Mouse (Mus musculus): Measurements from ENCODE around the gene Rnf167. TPM values are rescaled to one million over a fixed set of nuclear protein-coding genes. Genes with fewer than 3 reads are reported as not detected.

Gene Rnf167
- polyA plus RNA-seq, 1 experiment from 2014 or later = 118 TPM

GRCm38 (mm10) chr11:70655571-70656455, 8.8 kb downstream of the Rnf167 start:
- peak; percentile 38; the same call in 1 of the 2 replicates for ATAC-seq (ENCODE audit: insufficient number of reproducible peaks, insufficient read depth, low FRiP score, low read depth)
- peaks cover 17% of the 10 kb centered on the region for H3K36me3 ChIP-seq (ENCODE audit: control insufficient read depth, insufficient read depth, low read length)
- H3K27me3 ChIP-seq (ENCODE audit: control insufficient read depth, insufficient read depth, low read length) = no peaks in the 10 kb centered on the region
- WGBS = under 1% methylated on average over 61 of the region's 61 CpGs
- peaks cover 33% of the 10 kb centered on the region for H3K4me1 ChIP-seq (ENCODE audit: control insufficient read depth, insufficient read depth, low read length)
- H3K9me3 ChIP-seq (ENCODE audit: control insufficient read depth, low read depth, low read length) = no peaks in the 10 kb centered on the region
- H3K4me2 ChIP-seq (replicated peaks; ENCODE audit: low read depth, low read length) = peak overlapping the region; percentile 85
- peak overlapping the region; percentile 100 for H3K4me3 ChIP-seq (ENCODE audit: low read depth, low read length)
- peak overlapping the region; percentile 99 for H3K27ac ChIP-seq (ENCODE audit: low read length)
- peak overlapping the region; percentile 98 for H3K9ac ChIP-seq (replicated peaks; ENCODE audit: low read depth, low read length)

- Histone ChIP-seq H3K27me3 (ENCODE audit: control insufficient read depth, insufficient read depth, low read length) (no peaks in the 10 kb centered on the region), H3K4me1 (ENCODE audit: control insufficient read depth, insufficient read depth, low read length) (peaks cover 28% of the 10 kb centered on the region), H3K4me3 (ENCODE audit: low read depth, low read length) (peak overlapping the region; percentile 100), H3K36me3 (ENCODE audit: control insufficient read depth, insufficient read depth, low read length) (peaks cover 10% of the 10 kb centered on the region; the same call in 1 of the 2 replicates), H3K9me3 (ENCODE audit: control insufficient read depth, low read depth, low read length) (no peaks in the 10 kb centered on the region), H3K9ac (replicated peaks; ENCODE audit: low read depth, low read length) (peak overlapping the region; percentile 98), H3K27ac (ENCODE audit: low read length) (peak overlapping the region; percentile 99), H3K4me2 (replicated peaks; ENCODE audit: low read depth, low read length) (peak overlapping the region; percentile 85)
- WGBS = 7% methylated on average over 16 of the region's 16 CpGs
- no peak for ATAC-seq (ENCODE audit: insufficient number of reproducible peaks, insufficient read depth, low FRiP score, low read depth)
Observed at GRCm38 (mm10) chr11:70656456-70656927, 9.5 kb downstream of the Rnf167 start.

- WGBS = 9% methylated on average over 3 of the region's 3 CpGs
- H3K27ac ChIP-seq (ENCODE audit: low read length) = peak within 1 kb of the TSS; percentile 99
- peaks cover 7% of the 10 kb centered on the region; the same call in 1 of the 2 replicates for H3K36me3 ChIP-seq (ENCODE audit: control insufficient read depth, insufficient read depth, low read length)
- no peaks in the 10 kb centered on the region for H3K9me3 ChIP-seq (ENCODE audit: control insufficient read depth, low read depth, low read length)
- no peak for ATAC-seq (ENCODE audit: insufficient number of reproducible peaks, insufficient read depth, low FRiP score, low read depth)
- H3K4me3 ChIP-seq (ENCODE audit: low read depth, low read length) = peak within 1 kb of the TSS; percentile 100
- H3K27me3 ChIP-seq (ENCODE audit: control insufficient read depth, insufficient read depth, low read length) = no peaks in the 10 kb centered on the region
- H3K9ac ChIP-seq (replicated peaks; ENCODE audit: low read depth, low read length) = peak within 1 kb of the TSS; percentile 98
- peaks cover 24% of the 10 kb centered on the region for H3K4me1 ChIP-seq (ENCODE audit: control insufficient read depth, insufficient read depth, low read length)
- peak within 1 kb of the TSS; percentile 85 for H3K4me2 ChIP-seq (replicated peaks; ENCODE audit: low read depth, low read length)
Observed at GRCm38 (mm10) chr11:70656964-70657363, 9.9 kb downstream of the Rnf167 start, which contains the start of gene Eno3. Gene Eno3, plus strand, starts transcription at chr11:70657202.

DNA sequence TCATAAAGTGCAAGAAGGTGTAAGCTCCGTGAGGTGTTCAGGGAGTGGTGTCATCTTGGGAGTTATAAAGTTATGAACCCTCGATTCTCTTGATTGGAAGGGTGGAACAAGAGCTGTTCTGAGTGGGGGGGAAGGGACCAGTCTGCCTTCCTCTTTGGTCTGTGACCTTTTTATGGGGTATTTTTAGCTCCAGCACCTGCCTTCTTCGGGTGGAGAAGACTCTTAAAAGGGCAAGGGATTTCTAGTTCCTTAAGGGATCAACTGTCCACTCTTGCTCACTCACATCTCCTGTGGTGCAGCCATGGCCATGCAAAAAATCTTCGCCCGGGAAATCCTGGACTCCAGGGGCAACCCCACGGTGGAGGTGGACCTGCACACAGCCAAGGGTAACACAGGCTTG, 10.5 kb downstream of the Rnf167 start:
- Histone ChIP-seq H3K4me3 (ENCODE audit: low read depth, low read length) (no peak overlapping the region), H3K27ac (ENCODE audit: low read length) (no peak overlapping the region; the same call in 1 of the 2 replicates), H3K36me3 (ENCODE audit: control insufficient read depth, insufficient read depth, low read length) (peaks cover 7% of the 10 kb centered on the region), H3K27me3 (ENCODE audit: control insufficient read depth, insufficient read depth, low read length) (no peaks in the 10 kb centered on the region), H3K9ac (replicated peaks; ENCODE audit: low read depth, low read length) (no peak overlapping the region), H3K9me3 (ENCODE audit: control insufficient read depth, low read depth, low read length) (no peaks in the 10 kb centered on the region), H3K4me1 (ENCODE audit: control insufficient read depth, insufficient read depth, low read length) (peaks cover 18% of the 10 kb centered on the region), H3K4me2 (replicated peaks; ENCODE audit: low read depth, low read length) (no peak overlapping the region)
- WGBS = 42% methylated on average over 6 of the region's 6 CpGs
- no peak for ATAC-seq (ENCODE audit: insufficient number of reproducible peaks, insufficient read depth, low FRiP score, low read depth)

DNA sequence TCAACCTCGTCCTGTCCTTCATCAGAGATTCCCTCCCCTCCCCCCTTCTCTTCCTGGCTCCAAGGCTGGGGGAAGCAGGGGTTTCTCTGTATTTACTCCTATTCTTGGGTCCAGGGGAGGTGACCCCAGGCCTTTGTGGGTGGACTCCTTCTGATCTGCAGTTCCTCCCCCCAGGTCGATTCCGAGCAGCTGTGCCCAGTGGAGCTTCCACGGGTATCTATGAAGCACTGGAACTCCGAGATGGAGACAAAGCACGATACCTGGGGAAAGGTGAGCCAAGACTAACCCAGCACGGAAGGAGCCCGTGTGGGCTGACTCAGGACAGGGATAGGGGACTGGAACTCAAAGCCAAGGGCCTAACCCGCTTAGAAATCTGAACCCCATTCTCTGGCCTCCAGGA, 11.0 kb downstream of the Rnf167 start:
- Histone ChIP-seq H3K27me3 (ENCODE audit: control insufficient read depth, insufficient read depth, low read length) (no peaks in the 10 kb centered on the region), H3K36me3 (ENCODE audit: control insufficient read depth, insufficient read depth, low read length) (peaks cover 11% of the 10 kb centered on the region), H3K4me3 (ENCODE audit: low read depth, low read length) (no peak overlapping the region), H3K27ac (ENCODE audit: low read length) (no peak overlapping the region), H3K9me3 (ENCODE audit: control insufficient read depth, low read depth, low read length) (no peaks in the 10 kb centered on the region), H3K4me1 (ENCODE audit: control insufficient read depth, insufficient read depth, low read length) (peaks cover 14% of the 10 kb centered on the region), H3K4me2 (replicated peaks; ENCODE audit: low read depth, low read length) (no peak overlapping the region), H3K9ac (replicated peaks; ENCODE audit: low read depth, low read length) (no peak overlapping the region)
- WGBS = 48% methylated on average over 9 of the region's 9 CpGs
- ATAC-seq (ENCODE audit: insufficient number of reproducible peaks, insufficient read depth, low FRiP score, low read depth) = no peak

GRCm38 (mm10) chr11:70658521-70658920, 11.5 kb downstream of the Rnf167 start:
- WGBS = 77% methylated on average over 5 of the region's 5 CpGs

GRCm38 (mm10) chr11:70658942-70659341, 11.9 kb downstream of the Rnf167 start:
- H3K27ac ChIP-seq (ENCODE audit: low read length) = no peak overlapping the region
- H3K4me1 ChIP-seq (ENCODE audit: control insufficient read depth, insufficient read depth, low read length) = peaks cover 14% of the 10 kb centered on the region
- no peak overlapping the region for H3K4me3 ChIP-seq (ENCODE audit: low read depth, low read length)
- 62% methylated on average over 8 of the region's 8 CpGs for WGBS
- no peaks in the 10 kb centered on the region for H3K27me3 ChIP-seq (ENCODE audit: control insufficient read depth, insufficient read depth, low read length)
- peaks cover 19% of the 10 kb centered on the region for H3K36me3 ChIP-seq (ENCODE audit: control insufficient read depth, insufficient read depth, low read length)
- no peak overlapping the region for H3K4me2 ChIP-seq (replicated peaks; ENCODE audit: low read depth, low read length)
- no peak overlapping the region for H3K9ac ChIP-seq (replicated peaks; ENCODE audit: low read depth, low read length)
- H3K9me3 ChIP-seq (ENCODE audit: control insufficient read depth, low read depth, low read length) = no peaks in the 10 kb centered on the region
- ATAC-seq (ENCODE audit: insufficient number of reproducible peaks, insufficient read depth, low FRiP score, low read depth) = no peak

More at GRCm38 (mm10) chr11:70658521-70658920, 11.5 kb downstream of the Rnf167 start:
- ATAC-seq (ENCODE audit: insufficient number of reproducible peaks, insufficient read depth, low FRiP score, low read depth) = no peak
- no peak overlapping the region for H3K4me2 ChIP-seq (replicated peaks; ENCODE audit: low read depth, low read length)
- peaks cover 14% of the 10 kb centered on the region for H3K4me1 ChIP-seq (ENCODE audit: control insufficient read depth, insufficient read depth, low read length)
- no peak overlapping the region for H3K9ac ChIP-seq (replicated peaks; ENCODE audit: low read depth, low read length)
- no peak overlapping the region for H3K27ac ChIP-seq (ENCODE audit: low read length)
- no peak overlapping the region for H3K4me3 ChIP-seq (ENCODE audit: low read depth, low read length)
- H3K27me3 ChIP-seq (ENCODE audit: control insufficient read depth, insufficient read depth, low read length) = no peaks in the 10 kb centered on the region
- H3K9me3 ChIP-seq (ENCODE audit: control insufficient read depth, low read depth, low read length) = no peaks in the 10 kb centered on the region
- H3K36me3 ChIP-seq (ENCODE audit: control insufficient read depth, insufficient read depth, low read length) = peaks cover 15% of the 10 kb centered on the region

DNA sequence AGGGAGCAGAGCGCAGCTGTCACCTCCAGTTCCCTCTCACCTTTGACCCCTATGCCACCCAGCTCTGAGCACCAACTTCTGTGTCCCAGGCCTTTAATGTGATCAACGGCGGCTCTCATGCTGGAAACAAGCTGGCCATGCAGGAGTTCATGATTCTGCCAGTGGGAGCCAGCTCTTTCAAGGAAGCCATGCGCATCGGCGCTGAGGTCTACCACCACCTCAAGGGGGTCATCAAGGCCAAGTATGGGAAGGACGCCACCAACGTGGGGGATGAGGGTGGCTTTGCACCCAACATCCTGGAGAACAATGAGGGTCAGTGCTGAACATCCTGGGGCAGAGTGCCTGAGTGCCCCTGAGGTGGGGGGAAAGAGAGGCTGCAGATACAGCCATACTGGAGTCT, 13.5 kb downstream of the Rnf167 start:
- no peaks in the 10 kb centered on the region for H3K27me3 ChIP-seq (ENCODE audit: control insufficient read depth, insufficient read depth, low read length)
- H3K27ac ChIP-seq (ENCODE audit: low read length) = no peak overlapping the region
- no peak overlapping the region for H3K9ac ChIP-seq (replicated peaks; ENCODE audit: low read depth, low read length)
- peaks cover 14% of the 10 kb centered on the region for H3K4me1 ChIP-seq (ENCODE audit: control insufficient read depth, insufficient read depth, low read length)
- H3K9me3 ChIP-seq (ENCODE audit: control insufficient read depth, low read depth, low read length) = no peaks in the 10 kb centered on the region
- 83% methylated on average over 8 of the region's 8 CpGs for WGBS
- no peak overlapping the region for H3K4me3 ChIP-seq (ENCODE audit: low read depth, low read length)
- no peak overlapping the region for H3K4me2 ChIP-seq (replicated peaks; ENCODE audit: low read depth, low read length)
- H3K36me3 ChIP-seq (ENCODE audit: control insufficient read depth, insufficient read depth, low read length) = peaks cover 35% of the 10 kb centered on the region
- ATAC-seq (ENCODE audit: insufficient number of reproducible peaks, insufficient read depth, low FRiP score, low read depth) = no peak

All from stomach, embryonic 14.5 days (tissue).